Mouse (Mus musculus): ENCODE results near the gene Utrn. TPM values are rescaled to one million over a fixed set of nuclear protein-coding genes. Genes with fewer than 3 reads are reported as not detected.

The Utrn gene
- polyA plus RNA-seq (2015; fragmentation: Nextera tagmentation; extraction: Ambion mirVana) = 25.4 and 25.7 TPM in 2 replicates

DNA sequence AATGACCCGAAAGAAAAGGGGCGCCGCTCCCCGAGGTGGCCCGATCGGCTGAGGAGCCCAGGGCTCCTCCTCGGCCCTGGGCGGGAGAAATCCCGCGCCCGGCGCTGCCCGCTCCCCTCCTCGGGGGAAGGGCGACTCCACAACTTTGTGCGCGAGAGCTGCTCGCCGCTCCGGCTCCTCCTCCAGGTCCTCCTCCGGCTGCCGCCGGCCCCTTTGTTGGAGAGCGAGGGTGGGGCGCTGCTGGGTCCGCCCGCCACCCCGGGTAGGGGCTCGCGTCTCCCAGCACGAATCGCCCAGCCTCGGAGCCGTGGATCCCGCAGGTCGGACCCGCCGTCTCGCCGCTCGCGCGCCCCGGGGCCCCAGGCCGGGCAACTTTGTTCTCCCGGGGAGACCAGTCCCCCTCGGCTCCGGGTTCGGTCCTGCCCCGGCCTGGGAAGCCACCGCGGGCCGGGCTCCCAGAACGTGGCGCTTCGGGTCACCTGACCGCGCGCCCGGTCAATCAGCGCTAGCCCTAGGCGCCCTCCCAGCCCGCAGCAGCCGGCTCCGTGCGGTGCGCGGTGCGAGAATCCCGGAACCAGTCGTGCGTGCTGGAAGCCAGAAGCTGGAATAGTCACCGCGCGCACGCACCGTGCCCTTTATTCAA lies at the start of gene Utrn:
Utrn (minus strand) TSS at position 337 of the 643 bp plus-strand sequence.
- H3K9ac ChIP-seq (ENCODE audit: low read depth, low read length) = peak within 1 kb of the TSS; percentile 86
- WGBS = 0% methylated on average over 64 of the region's 77 CpGs
- no peaks in the 10 kb centered on the region for H3K27me3 ChIP-seq (replicated peaks; ENCODE audit: control insufficient read depth, insufficient read depth, low read length)
- H3K4me2 ChIP-seq (ENCODE audit: low read length) = peak within 1 kb of the TSS; percentile 95
- H3K4me3 ChIP-seq (ENCODE audit: low read length) = peak within 1 kb of the TSS; percentile 89
- peak within 1 kb of the TSS; percentile 75 for H3K27ac ChIP-seq (ENCODE audit: low read depth, low read length)
- peak; percentile 90 for ATAC-seq
- H3K4me1 ChIP-seq (ENCODE audit: control insufficient read depth, insufficient read depth, low read depth, low read length) = peaks cover 9% of the 10 kb centered on the region
- no peaks in the 10 kb centered on the region for H3K36me3 ChIP-seq (ENCODE audit: control insufficient read depth, insufficient read depth, low read length)
- H3K9me3 ChIP-seq (ENCODE audit: control insufficient read depth, low read length) = no peaks in the 10 kb centered on the region

DNA sequence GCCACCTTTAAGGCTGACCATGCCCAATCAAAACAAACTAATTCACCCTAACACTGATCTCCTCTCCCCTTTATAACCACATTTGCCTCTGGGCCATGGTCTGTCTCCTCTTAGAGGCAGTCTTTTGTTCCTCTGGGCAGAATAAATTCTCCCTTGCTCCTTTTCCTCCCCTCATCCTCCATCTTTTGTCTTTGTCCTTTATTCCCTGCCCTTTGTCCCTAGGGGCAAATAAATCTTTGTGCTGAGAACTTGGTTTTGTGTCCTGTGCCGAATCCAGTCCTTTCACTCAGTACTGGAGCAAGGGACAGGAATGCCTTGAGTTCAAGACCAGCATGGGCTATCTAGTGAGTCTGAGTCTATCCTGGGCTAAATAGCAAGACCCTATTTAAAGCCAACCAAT lies 48.5 kb upstream of the Utrn start:
- Histone ChIP-seq H3K27ac (ENCODE audit: low read depth, low read length) (no peak overlapping the region), H3K36me3 (ENCODE audit: control insufficient read depth, insufficient read depth, low read length) (no peaks in the 10 kb centered on the region), H3K4me1 (ENCODE audit: control insufficient read depth, insufficient read depth, low read depth, low read length) (no peaks in the 10 kb centered on the region), H3K4me3 (ENCODE audit: low read length) (no peak overlapping the region), H3K9me3 (ENCODE audit: control insufficient read depth, low read length) (no peaks in the 10 kb centered on the region), H3K4me2 (ENCODE audit: low read length) (no peak overlapping the region), H3K9ac (ENCODE audit: low read depth, low read length) (no peak overlapping the region), H3K27me3 (replicated peaks; ENCODE audit: control insufficient read depth, insufficient read depth, low read length) (no peaks in the 10 kb centered on the region)
- WGBS = 22% methylated on average over 1 of the region's 1 CpGs
- no peak for ATAC-seq

- no peak overlapping the region for H3K4me2 ChIP-seq (ENCODE audit: low read length)
- H3K27ac ChIP-seq (ENCODE audit: low read depth, low read length) = no peak overlapping the region
- 96% methylated on average over 6 of the region's 6 CpGs for WGBS
- no peak overlapping the region for H3K4me3 ChIP-seq (ENCODE audit: low read length)
- no peaks in the 10 kb centered on the region for H3K9me3 ChIP-seq (ENCODE audit: control insufficient read depth, low read length)
- no peaks in the 10 kb centered on the region for H3K27me3 ChIP-seq (replicated peaks; ENCODE audit: control insufficient read depth, insufficient read depth, low read length)
- H3K36me3 ChIP-seq (ENCODE audit: control insufficient read depth, insufficient read depth, low read length) = no peaks in the 10 kb centered on the region
- H3K4me1 ChIP-seq (ENCODE audit: control insufficient read depth, insufficient read depth, low read depth, low read length) = no peaks in the 10 kb centered on the region
- ATAC-seq = no peak
- no peak overlapping the region for H3K9ac ChIP-seq (ENCODE audit: low read depth, low read length)
These were observed 47.2 kb upstream of the Utrn start for GRCm38 (mm10) chr10:12916376-12916775.

GRCm38 (mm10) chr10:12915826-12916225 lies 46.7 kb upstream of the Utrn start:
- Histone ChIP-seq H3K27ac (ENCODE audit: low read depth, low read length) (no peak overlapping the region), H3K4me2 (ENCODE audit: low read length) (no peak overlapping the region), H3K4me1 (ENCODE audit: control insufficient read depth, insufficient read depth, low read depth, low read length) (no peaks in the 10 kb centered on the region), H3K36me3 (ENCODE audit: control insufficient read depth, insufficient read depth, low read length) (no peaks in the 10 kb centered on the region), H3K27me3 (replicated peaks; ENCODE audit: control insufficient read depth, insufficient read depth, low read length) (no peaks in the 10 kb centered on the region), H3K9ac (ENCODE audit: low read depth, low read length) (no peak overlapping the region), H3K4me3 (ENCODE audit: low read length) (no peak overlapping the region), H3K9me3 (ENCODE audit: control insufficient read depth, low read length) (no peaks in the 10 kb centered on the region)
- ATAC-seq = no peak
- 85% methylated on average over 7 of the region's 7 CpGs for WGBS

GRCm38 (mm10) chr10:12914203-12914602 lies 45.0 kb upstream of the Utrn start:
- no peaks in the 10 kb centered on the region for H3K9me3 ChIP-seq (ENCODE audit: control insufficient read depth, low read length)
- ATAC-seq = no peak
- no peaks in the 10 kb centered on the region for H3K4me1 ChIP-seq (ENCODE audit: control insufficient read depth, insufficient read depth, low read depth, low read length)
- no peak overlapping the region for H3K27ac ChIP-seq (ENCODE audit: low read depth, low read length)
- 100% methylated on average over 1 of the region's 1 CpGs for WGBS
- no peak overlapping the region for H3K4me2 ChIP-seq (ENCODE audit: low read length)
- H3K9ac ChIP-seq (ENCODE audit: low read depth, low read length) = no peak overlapping the region
- no peak overlapping the region for H3K4me3 ChIP-seq (ENCODE audit: low read length)
- H3K27me3 ChIP-seq (replicated peaks; ENCODE audit: control insufficient read depth, insufficient read depth, low read length) = no peaks in the 10 kb centered on the region
- H3K36me3 ChIP-seq (ENCODE audit: control insufficient read depth, insufficient read depth, low read length) = no peaks in the 10 kb centered on the region

DNA sequence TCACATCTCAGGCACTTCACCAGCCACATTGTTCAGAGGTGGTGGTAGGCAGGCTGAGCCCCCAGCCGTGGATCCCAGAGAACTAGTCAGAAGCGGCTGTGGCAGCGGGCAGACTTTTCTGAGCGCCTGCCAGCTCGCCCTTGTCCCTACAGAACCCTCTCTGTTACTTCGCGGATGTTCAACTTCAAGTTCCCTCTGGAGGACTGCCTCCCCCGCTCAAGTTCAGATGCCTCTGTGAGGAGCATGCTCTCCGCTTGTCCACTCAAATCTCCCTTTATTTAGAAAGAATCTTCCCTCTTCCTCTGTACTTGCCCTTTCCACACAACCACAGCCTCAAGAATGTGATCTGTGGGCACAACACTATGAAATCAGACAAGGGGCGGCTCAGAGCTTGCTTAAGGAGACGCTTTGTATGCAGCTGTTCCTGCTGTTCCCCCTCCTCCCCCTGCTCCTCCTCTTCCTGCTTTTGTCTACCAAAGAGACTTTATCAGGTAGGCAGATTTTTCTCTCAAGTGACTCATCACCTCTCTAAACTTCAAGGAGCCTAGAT lies 42.9 kb upstream of the Utrn start:
- peak overlapping the region; percentile 16 for H3K27ac ChIP-seq (ENCODE audit: low read depth, low read length)
- peak; percentile 80 for ATAC-seq

GRCm38 (mm10) chr10:12911451-12911850 lies 42.3 kb upstream of the Utrn start:
- Histone ChIP-seq H3K4me3 (ENCODE audit: low read length) (no peak overlapping the region), H3K9me3 (ENCODE audit: control insufficient read depth, low read length) (no peaks in the 10 kb centered on the region), H3K27me3 (replicated peaks; ENCODE audit: control insufficient read depth, insufficient read depth, low read length) (no peaks in the 10 kb centered on the region), H3K4me2 (ENCODE audit: low read length) (peak overlapping the region; percentile 44), H3K27ac (ENCODE audit: low read depth, low read length) (peak overlapping the region; percentile 16), H3K9ac (ENCODE audit: low read depth, low read length) (no peak overlapping the region), H3K4me1 (ENCODE audit: control insufficient read depth, insufficient read depth, low read depth, low read length) (no peaks in the 10 kb centered on the region), H3K36me3 (ENCODE audit: control insufficient read depth, insufficient read depth, low read length) (no peaks in the 10 kb centered on the region)
- WGBS = 79% methylated on average over 13 of the region's 13 CpGs
- ATAC-seq = peak; percentile 46; the same call in 1 of the 2 replicates

More for the DNA sequence above, 42.9 kb upstream of the Utrn start:
- Histone ChIP-seq H3K9me3 (ENCODE audit: control insufficient read depth, low read length) (no peaks in the 10 kb centered on the region), H3K4me1 (ENCODE audit: control insufficient read depth, insufficient read depth, low read depth, low read length) (no peaks in the 10 kb centered on the region), H3K4me3 (ENCODE audit: low read length) (no peak overlapping the region; the same call in 1 of the 2 replicates), H3K4me2 (ENCODE audit: low read length) (peak overlapping the region; percentile 44), H3K9ac (ENCODE audit: low read depth, low read length) (0 out of 2 replicates have a peak overlapping the region, but pooled peaks have one; percentile 22), H3K36me3 (ENCODE audit: control insufficient read depth, insufficient read depth, low read length) (no peaks in the 10 kb centered on the region), H3K27me3 (replicated peaks; ENCODE audit: control insufficient read depth, insufficient read depth, low read length) (no peaks in the 10 kb centered on the region)
- WGBS = 51% methylated on average over 11 of the region's 11 CpGs

DNA sequence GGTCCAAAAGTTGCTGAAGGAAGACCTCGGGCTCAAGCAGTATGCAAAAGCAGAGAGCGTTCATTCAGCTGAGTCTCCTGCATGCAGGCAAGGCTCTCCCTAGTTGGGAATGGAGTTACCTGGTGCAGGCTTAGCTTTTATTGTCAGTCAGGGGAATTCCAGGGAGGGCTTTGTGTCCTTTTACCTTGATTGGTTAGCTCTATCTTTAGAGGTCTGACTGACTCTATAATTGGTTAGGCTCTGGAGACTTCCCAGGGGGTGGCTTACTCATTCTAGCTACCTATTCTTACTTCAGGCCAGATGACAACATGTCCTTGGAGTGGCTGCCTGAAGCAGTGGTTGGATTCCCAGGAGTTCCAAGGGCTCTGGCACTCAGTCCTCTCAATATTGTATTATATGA lies 40.7 kb upstream of the Utrn start:
- Histone ChIP-seq H3K4me3 (ENCODE audit: low read length) (no peak overlapping the region), H3K36me3 (ENCODE audit: control insufficient read depth, insufficient read depth, low read length) (no peaks in the 10 kb centered on the region), H3K27ac (ENCODE audit: low read depth, low read length) (no peak overlapping the region), H3K9me3 (ENCODE audit: control insufficient read depth, low read length) (no peaks in the 10 kb centered on the region), H3K4me2 (ENCODE audit: low read length) (no peak overlapping the region), H3K27me3 (replicated peaks; ENCODE audit: control insufficient read depth, insufficient read depth, low read length) (no peaks in the 10 kb centered on the region), H3K9ac (ENCODE audit: low read depth, low read length) (no peak overlapping the region), H3K4me1 (ENCODE audit: control insufficient read depth, insufficient read depth, low read depth, low read length) (no peaks in the 10 kb centered on the region)
- ATAC-seq = no peak
- WGBS = 100% methylated on average over 2 of the region's 2 CpGs

GRCm38 (mm10) chr10:12909179-12909578 lies 40.0 kb upstream of the Utrn start:
- H3K36me3 ChIP-seq (ENCODE audit: control insufficient read depth, insufficient read depth, low read length) = no peaks in the 10 kb centered on the region
- no peaks in the 10 kb centered on the region for H3K4me1 ChIP-seq (ENCODE audit: control insufficient read depth, insufficient read depth, low read depth, low read length)
- no peak overlapping the region for H3K4me2 ChIP-seq (ENCODE audit: low read length)
- H3K27ac ChIP-seq (ENCODE audit: low read depth, low read length) = no peak overlapping the region
- no peak for ATAC-seq
- H3K9ac ChIP-seq (ENCODE audit: low read depth, low read length) = no peak overlapping the region
- no peaks in the 10 kb centered on the region for H3K27me3 ChIP-seq (replicated peaks; ENCODE audit: control insufficient read depth, insufficient read depth, low read length)
- 21% methylated on average over 1 of the region's 1 CpGs for whole genome bisulfite sequencing
- H3K4me3 ChIP-seq (ENCODE audit: low read length) = no peak overlapping the region
- H3K9me3 ChIP-seq (ENCODE audit: control insufficient read depth, low read length) = no peaks in the 10 kb centered on the region
